Mouse (Mus musculus) kidney, adult 8-10 months (tissue): Measurements from ENCODE around the gene BC029722.
"Not testable (repeated sequence)": the region's sequence is repeated elsewhere in the genome, so short reads cannot be mapped to it uniquely, and the experiment has no call there.

Source experiments
- DNase-seq, 2 experiments: peaks; one replicate each; pipeline ENCODE4 v3.0.0; 2022

BC029722 gene

DNA sequence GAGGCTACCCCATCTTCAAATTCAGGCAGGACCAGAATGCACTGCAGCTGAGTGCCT is at the start of gene BC029722:
TSS of gene BC029722 (minus strand) at position 35 of the 57 bp plus-strand sequence.
- no peak for DNase-seq

DNA sequence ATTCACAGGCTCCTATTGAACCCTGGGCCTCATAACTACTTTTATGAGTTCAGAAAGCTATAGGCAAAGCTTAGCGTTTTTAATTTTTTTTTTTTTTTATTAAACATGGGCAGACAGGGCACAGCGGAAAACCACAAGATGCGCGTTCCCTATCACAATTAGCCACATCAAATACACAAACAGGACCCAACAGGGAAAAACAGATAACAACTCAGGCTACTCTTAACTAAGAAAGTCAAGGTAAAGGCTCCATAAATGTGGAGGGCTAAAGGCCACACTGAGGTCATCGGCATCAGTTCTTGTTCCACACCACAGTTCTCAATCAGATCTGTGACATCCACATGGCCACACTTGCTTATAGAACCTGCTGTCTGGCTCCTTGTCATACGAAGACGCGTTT is 49.1 kb upstream of the BC029722 start:
- DNase-seq = no peak

DNA sequence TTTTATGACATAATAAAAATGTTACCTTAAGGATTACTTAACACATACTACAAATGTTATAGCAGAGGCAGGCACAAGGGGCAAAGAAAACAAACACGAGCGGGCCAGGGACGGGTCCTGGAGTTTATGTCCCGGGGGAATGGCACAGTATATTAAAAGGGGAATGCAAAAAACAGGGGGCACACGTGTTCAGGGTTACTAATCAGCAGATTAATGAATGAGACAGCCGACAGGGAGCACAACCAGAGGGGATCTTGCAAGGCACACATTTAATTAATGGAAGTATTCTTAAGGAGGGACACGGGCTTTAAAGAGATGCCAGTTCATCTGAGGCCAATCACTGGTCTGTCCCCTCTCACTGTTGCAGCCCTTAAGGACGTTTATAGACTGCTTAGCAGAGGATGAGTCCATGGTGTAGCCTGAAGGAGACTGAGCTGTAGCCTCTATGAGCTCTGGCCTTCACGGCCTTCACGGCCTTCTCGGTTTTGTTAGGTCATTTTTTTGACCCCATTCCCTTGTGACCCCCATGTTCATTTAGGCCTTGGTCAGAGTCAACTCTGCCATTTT is 44.2 kb upstream of the BC029722 start:
- no peak for DNase-seq

DNA sequence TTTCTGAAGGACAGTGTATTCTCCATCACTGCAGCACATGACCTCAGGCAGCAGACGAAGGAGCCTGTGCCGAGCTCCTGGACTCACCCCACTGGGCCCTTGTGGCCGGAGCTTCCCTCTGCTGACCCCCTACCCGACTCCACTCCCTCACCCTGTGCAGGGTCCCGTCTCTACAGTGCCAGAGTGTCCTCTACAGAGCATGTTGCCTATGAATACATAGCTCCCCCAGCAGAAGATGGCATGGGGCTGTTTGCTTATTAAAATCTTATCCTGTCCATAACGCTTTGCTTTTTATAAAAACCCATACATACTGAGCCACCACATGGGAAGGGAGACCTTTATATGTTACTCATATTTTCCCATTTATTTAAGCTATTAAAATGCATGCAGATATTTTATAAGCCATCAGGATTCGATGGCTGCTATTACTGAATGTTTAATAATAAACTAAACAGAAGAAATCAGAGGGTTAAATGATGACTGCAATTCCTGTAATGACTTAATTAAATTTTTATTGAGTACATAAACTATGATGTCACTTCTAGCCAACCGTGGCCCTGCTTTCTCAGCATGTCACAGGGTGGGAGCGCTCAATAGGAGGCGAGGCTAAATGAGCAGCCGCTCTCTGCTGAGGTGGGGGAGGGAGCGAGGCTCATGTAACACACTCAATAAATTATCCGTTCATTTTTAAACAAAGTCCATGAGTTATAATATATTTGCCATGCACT is 43.5 kb upstream of the BC029722 start:
- DNase-seq = no peak

DNA sequence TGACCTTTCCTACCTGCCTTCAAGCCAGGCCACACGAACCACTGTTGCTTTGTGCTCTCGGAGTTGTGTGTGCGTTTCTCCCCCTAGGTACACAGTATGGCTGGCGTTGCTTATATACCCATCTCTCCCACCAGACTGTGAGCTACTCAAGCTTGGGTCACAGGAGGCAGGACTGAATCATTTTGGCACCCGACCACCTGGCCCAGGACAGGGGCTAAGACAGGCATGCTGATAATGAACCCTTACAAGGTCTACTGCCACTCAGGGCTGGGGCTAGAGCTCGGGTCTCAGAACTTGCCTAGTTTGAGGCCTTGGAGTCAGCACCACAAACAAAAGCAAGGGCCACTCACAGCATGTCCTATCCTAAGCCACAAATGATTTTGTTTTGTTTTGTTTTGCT is 42.4 kb upstream of the BC029722 start:
- DNase-seq = no peak

DNA sequence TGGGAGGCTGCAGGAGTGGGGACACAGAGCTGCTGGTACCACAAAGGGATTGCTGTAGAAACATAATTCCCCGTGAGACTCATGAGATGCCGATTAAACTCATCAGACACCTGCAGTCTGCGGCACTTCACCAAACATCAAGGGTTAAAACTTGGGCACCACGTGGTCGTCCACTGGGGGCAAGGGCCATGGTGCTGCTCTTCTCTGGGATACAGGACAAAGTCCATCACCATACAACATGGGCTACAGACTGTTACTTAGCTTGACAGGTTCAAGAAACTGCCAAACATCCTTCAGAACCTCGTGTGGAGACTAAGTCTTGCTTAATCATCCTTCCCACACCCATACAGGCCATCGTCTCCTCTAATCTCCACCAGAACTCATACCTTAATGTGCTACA is 40.9 kb upstream of the BC029722 start:
- DNase-seq = peak; percentile 45 to 56

DNA sequence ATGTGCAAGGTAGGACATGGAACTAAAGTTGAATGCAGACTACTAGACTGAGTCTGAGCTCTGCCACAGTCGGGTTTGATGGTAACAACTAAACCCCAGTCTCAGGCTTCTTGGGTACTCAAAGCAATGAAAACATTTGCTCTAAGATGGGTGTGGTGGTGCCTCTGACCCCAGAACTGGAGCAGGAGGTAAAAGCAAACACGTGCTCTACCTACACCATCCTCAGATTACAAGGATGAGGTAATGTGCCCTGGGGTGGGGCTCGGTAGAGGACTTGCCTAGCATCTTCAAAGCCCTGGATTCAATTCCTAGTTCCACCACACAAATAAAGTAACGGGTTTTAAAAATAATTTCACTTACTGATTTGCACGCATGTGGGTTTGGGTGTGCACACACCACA is 33.3 kb upstream of the BC029722 start:
- no peak for DNase-seq

DNA sequence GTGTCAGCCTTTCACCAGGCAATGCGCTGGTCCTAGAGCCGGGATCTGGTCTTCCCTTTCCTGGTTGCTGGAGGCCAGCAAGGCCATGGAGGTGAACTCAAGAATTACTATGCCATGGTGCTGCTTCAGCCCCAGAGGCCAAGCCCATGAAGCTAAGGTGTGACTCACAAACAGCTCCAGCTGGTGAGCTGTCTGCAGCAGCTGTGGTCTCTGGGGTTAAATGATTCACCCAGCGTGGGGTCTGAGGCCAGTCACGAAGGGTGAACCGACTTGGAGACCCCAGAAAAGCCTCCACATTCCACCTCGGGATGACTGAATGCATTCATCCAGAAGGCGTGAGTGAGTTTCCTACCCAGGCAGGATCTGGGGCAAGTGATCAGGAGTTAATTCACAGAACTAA is 30.9 kb upstream of the BC029722 start:
- DNase-seq = no peak

DNA sequence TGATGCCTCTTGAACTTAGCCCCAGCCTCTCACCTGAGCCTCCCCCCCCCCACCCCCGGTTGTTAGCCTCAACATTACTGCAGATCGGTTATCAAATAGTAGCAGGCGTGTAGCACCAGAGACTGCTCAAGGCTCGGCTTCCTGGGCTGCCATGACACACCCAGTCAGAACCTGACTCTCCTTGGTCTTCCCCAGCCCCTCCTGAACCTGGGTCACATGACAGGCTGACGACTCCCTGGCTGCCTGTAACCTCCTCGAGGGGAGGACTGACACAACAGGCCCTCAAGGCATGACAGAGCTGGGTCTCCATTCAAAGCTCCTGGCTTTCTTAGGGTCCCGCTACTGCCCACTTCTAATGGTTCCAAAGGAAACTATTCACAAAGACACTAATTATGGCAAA is 30.2 kb upstream of the BC029722 start:
- no peak for DNase-seq

DNA sequence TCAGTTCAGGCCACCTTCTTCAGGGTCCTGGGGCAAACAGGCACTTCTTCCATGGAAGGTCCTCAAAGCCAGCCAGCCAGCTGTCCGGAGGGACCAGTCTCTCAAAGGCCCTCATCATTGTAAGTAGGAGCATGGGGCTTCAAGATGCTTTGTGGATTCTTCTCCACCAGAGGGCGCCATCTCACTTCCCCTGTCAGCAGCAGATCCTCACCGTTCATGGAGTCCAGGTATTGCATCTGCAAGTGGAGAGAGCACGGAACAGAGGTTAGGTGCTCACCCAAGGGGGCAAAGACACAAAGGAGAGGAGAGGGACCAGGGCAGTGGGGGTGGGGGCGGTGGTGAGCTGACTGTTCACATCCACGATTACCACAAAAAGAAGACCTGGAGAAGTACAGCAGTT is 29.1 kb upstream of the BC029722 start:
- DNase-seq = peak; percentile 65 to 86

DNA sequence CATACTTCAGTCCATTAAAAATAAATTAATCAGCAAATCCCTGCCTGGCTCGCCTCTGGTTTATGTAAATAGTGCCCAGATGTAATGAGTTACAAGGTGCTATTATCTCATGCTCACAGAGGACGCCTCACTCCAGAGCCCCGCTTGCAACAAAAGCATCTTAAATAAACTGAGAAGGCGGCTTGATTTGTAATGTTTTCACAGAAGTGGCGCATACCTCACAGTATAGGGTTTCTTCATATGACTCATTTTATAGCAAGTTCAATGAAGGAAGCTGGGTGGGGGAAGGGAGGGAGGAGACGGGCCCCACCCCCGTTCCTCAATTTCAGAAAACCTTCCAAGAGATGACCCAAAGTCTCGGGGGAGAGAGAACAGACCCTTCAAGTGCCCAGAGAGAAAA is 27.7 kb upstream of the BC029722 start:
- no peak for DNase-seq

DNA sequence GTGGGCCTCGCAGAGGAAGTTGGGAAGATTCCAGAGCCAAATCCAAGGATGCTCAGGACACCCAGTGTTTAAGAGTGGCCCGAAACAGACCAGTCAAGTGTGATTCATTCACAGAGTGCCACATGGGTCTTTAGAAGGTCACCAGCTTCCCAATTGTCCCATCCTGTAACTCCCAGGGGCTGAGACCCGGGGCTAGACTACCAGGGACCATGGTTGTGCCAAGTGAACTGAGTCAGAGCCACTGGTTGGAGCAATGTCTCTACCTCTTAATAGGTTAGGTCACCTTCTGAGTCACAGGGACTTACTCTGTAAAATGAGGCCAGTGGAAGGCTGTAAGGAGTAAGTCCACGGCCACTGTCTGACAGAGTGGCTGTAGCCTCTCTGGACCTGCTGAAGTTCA is 19.7 kb upstream of the BC029722 start:
- no peak for DNase-seq

DNA sequence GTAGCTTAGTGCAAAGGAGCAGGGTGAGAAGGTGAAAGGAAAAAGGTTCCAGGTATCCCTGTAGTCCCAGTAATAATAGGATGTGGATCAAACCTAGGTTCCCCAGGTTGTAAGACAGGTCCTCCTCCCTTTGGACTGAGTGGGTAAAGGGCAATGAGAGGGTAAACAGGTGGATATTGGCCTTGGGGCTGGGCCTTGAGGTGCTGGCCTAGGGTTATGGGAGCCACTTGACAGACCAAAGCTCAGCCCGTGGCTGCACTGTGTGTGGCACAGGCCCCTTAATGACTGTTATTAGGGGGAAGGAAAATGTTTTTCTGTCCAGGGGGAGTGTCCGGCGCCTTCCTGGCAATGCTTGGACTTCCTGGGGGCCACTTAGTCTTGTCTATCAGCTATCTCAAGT is 18.7 kb upstream of the BC029722 start:
- DNase-seq = no peak

DNA sequence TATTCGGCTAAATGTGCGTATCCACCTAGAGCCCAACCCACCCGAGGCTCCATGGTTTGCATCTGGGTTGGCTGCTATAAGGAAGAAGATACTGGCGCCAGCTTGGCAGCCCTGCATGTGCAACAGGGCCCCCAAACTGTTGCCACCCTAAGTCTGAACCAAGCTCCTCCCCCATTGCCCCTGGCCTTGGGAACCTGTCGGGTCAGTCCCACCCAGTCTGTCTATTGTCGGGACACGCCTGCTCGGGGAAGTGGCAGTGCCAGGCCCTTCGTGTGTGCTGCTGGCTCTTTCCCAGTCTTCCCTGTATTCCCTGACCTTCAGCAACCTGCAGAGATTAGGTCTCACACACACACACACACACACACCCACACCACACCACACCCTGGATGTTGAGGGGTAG is 15.5 kb upstream of the BC029722 start, which contains the start of gene Fam83c:
TSS of gene Fam83c (minus strand) at position 123 of the 400 bp plus-strand sequence.
- DNase-seq = no peak

DNA sequence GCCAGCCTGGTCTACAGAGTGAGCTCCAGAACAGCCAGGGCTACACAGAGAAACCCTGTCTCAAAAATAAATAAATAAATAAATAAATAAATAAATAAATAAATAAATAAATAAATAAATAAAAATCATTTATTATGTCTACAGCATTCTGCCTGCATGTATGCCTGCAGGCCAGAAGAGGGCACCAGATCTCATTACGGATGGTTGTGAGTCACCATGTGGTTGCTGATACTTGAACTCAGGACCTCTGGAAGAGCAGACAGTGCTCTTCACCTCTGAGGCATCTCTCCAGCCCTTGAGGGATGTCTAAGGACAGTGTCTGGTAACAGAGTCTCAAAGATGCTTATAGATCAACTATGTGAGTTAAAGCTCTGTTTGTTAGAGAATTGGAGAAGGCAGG is 12.9 kb upstream of the BC029722 start:
- not testable (repeated sequence) for DNase-seq

DNA sequence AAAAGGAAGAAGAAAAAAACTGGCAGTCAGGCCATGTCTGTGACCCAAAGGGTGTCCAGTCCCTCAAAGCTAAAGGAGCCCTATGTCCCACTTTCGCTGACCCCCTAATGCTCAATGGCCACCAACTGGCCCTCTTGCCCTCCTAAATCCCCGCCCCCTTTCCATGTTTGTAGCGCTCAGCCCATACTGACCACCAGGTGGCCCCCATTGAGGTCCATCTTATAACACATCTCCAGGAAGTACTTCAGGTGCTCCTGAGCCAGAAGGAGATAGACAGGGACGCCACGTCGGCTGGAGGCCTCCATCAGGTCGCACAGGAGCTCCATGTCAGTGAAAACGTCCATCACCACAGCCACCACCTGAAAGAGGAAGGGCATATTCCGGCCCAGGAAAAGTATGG is 12.1 kb upstream of the BC029722 start:
- no peak for DNase-seq

DNA sequence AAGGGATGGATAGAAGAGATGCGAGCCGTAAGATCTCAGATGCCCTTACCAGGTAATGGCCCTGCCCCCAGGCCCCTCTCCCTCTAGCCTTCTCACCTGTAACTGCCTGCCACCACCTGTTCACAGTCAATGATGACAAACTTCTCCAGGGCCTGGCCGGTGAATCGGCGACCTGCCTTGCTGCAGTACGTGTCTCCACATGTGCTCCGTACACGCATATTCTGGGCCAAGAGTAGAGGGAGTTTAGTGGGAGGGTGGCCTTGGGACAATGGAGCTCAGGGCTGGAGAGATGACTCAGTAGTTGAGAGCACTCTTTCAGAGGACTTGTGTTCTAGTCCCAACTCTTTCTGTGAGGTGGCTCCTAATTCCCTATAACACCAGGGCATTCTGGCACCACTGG is 11.6 kb upstream of the BC029722 start:
- DNase-seq = no peak

DNA sequence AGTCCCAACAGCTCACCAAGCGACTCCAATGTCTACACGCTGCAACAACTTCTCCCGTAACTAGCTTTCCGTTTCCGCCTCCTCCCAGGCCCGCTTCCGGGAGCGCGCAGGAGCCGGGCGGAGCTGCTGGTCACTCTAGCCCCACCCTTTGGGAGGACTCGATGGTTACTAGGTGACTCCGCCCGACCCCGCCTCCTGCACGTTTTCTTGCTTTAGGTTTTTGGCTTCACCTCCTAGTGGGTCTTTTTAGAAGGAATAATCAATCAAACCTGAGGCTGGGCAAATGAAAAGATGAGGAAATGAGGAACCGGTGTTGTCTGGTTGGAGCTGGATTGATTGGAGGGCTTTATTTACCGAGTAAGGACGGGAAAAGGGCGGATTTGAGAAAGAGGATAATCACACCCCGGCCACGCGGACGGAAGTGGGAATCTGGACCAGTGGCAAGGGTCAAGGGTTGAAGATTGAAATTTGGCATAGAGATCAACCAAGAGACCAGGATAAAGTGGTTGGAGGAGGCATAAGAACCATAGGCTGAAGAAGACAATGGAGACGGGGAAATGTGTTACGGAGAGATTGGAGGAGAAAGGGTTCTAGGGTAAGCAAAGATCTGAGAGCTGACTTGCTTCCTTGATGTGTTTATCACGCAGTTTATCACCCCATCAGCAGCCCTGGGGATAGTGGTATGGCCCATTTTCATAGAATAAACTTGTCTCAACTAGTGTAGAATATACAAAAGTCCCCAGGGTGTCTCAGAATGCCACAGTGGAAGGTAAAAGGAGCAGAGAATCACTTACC is 7.6 kb upstream of the BC029722 start, which contains the start of gene Eif6:
TSS of gene Eif6 (minus strand) at position 296 of the 795 bp plus-strand sequence.
- peak; percentile 89 for DNase-seq

DNA sequence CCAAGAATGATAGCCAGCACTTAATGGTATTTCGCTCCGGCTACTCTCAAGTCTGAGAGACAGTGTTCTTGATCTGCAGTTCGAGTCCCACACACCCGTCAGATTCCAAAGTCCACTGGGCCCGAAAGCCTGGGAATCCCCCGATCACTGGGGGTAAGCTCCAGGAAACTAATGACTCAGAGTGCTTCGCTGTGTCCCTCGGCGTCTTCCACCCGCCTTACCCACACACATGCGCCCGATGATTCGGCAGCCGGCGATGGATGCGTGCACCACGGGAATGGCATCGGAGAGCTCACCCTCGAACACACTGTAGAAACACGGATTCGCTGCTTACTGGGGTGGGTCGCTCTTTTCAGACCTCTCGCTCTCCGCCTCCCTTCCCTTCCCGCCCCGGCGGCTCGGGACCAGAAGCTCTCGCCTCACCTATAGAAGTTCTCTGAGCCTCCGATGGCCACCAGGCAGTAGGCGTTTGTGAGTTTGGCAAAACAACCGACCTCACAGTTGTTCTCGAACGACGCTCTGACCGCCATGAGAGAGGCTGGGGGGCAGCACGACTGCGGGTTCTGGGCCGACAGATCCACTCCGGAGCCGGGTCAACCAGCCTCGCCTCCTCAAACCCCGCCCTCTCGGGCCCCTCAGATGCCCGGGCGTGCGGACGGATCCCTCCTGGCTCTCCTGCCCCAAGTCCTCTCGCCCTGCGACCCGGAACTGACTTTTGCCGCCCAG is 6.8 kb upstream of the BC029722 start:
- DNase-seq = peak in 1 of 2 experiments; percentile 39

DNA sequence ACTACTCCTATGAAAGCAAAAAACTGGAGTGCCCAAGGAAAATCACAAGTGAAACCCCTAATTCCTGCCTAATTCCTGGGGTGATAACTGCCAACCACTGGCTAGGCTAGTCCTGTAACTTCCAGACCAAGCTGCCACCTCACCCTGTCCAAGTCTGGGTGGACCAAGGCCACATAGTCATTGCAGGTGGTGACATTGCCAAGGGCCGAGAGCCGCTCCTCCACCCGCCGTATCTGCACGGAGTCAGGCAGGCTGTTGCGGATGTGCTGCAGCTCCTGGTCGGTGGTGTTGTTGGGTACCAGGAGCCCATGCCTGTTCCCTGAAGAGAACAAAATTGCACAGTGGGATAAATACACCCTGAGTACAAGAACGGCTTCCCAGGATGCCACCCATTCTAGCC is 4.5 kb upstream of the BC029722 start:
- no peak for DNase-seq

DNA sequence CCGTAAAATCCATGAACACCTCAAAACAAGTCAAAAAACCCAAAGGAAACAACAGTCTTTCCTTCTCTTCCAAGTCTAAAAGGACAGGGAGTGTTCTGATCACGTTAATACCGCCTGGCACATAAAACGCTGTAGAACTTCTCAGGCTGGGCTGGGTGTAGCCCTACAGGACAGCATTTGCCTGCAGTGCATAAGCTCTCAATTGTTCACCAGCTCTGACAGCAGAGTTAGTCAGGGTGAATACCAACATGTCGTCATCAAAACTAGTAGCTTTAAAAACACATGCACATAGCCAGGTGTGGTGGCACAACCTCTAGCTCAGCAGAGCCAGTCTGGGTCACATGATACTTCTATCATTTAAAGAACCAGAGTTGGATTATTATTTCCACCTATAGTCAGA is 1.6 kb upstream of the BC029722 start:
- DNase-seq = no peak

DNA sequence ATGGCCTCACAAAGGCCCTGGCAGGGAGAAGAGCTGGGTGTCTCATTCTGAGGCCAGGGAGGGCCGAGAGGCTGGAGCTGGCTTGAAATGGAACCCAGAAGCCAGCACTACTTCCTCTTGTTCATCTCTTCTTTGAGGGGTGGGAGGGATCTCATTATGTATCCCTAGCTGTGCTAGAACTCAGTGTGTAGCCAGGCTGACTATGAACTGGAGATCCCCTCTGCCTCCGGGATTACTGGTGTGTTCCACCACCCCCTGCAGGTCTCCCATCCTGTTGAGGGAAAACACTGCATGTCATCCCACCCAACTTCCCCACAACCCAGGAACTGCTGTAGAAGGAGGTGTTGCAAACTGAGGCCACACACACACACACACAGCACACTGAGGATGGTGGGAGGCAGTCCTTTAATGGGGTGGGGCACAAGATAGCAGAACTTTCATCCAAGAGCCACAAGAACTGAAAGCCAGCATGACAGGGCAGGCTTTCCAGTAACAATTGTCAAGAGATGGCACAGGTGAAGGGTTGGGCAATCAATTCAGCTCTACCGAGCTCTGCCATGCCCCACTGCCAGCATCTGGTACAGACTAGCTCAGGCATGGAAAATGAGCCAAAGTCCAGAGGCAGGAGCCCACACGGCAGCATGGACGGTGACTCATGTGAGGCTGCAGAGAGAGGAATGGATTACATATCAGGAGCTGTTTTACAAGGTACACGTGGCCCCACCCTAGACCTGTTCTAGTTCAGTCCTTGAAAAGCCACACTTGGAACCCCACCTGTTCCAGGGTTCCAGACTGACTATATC is 424 bp upstream of the BC029722 start:
- peak; percentile 78 to 83 for DNase-seq
